Mouse (Mus musculus) neural tube, embryonic 13.5 days (tissue): ENCODE measurements at regions not wholly inside any gene's neighbourhood (a gene's known extent, or its start where the extent isn't known, plus 50 kb on each side); places are given as distances from the start of the nearest gene placed in this dataset.

Experiments used
- ATAC-seq: fragments of 200-750 bp; cut with Nextera tagmentation; 2 replicates; pipeline ENCODE4 v1.8.0; 2017; ENCODE audit warnings: low read depth, mild to moderate bottlenecking, moderate TSS enrichment, moderate library complexity
- H3K27ac ChIP-seq: fragments of 300-500 bp; sonication (generic); replicated peaks from 2 replicates; pipeline ENCODE4 v1.5.1; 2015; ENCODE audit warnings: moderate library complexity, mild to moderate bottlenecking, inconsistent platforms
- H3K27me3 ChIP-seq: fragments of 300-500 bp; sonication (generic); 2 replicates; pipeline ENCODE4 v1.6.1; 2015; ENCODE audit warnings: mild to moderate bottlenecking, inconsistent platforms
- H3K36me3 ChIP-seq: fragments of 300-500 bp; sonication (generic); 2 replicates; pipeline ENCODE4 v1.6.1; 2015; ENCODE audit warnings: mild to moderate bottlenecking, inconsistent platforms
- H3K4me1 ChIP-seq: fragments of 300-500 bp; sonication (generic); replicated peaks from 2 replicates; pipeline ENCODE4 v1.6.1; 2015; ENCODE audit warnings: inconsistent platforms
- H3K4me2 ChIP-seq: fragments of 300-500 bp; sonication (generic); 2 replicates; pipeline ENCODE4 v1.6.1; 2015; ENCODE audit warnings: inconsistent platforms, mild to moderate bottlenecking, moderate library complexity
- H3K4me3 ChIP-seq: fragments of 300-500 bp; sonication (generic); 2 replicates; pipeline ENCODE4 v1.5.1; 2015; ENCODE audit warnings: mild to moderate bottlenecking, inconsistent platforms
- H3K9ac ChIP-seq: fragments of 300-500 bp; sonication (generic); 2 replicates; pipeline ENCODE4 v1.6.1; 2015; ENCODE audit warnings: moderate library complexity, mild to moderate bottlenecking, inconsistent platforms
- H3K9me3 ChIP-seq: fragments of 300-500 bp; sonication (generic); 2 replicates; pipeline ENCODE4 v1.6.1; 2016; ENCODE audit warnings: inconsistent platforms
- WGBS: fragments of 180-500 bp; shearing (Covaris S2); methylation state at CpG from one replicate; pipeline ENCODE4 v1.1.7; 2015; 5-methylcytosine and 5-hydroxymethylcytosine counted together

DNA sequence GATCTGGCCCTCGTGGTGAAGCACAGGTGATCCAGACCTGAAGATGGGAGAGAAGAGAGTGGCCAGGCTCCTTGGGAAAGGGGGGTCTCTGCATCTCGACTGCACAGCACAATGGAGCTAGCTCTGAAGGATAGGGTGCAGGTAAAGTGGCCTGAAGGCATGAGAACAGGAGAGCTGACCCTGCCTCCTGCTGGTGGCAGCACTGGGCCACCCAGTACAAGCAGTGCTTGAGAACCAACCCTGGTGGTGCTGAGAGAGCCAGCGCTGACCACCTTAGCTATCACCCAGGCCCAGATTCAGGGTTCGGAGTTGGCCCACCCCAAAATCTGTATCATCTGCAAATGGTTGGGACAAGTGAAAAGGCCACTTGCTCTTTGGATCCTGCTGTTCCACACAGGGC is 66.2 kb downstream of the A730009L09Rik start:
- 84% methylated on average over 4 of the region's 4 CpGs for WGBS
- no peak for ATAC-seq
- Histone ChIP-seq H3K4me3 (no peak overlapping the region), H3K9me3 (no peaks in the 10 kb centered on the region), H3K27me3 (no peaks in the 10 kb centered on the region), H3K4me1 (no peaks in the 10 kb centered on the region), H3K9ac (no peak overlapping the region), H3K36me3 (no peaks in the 10 kb centered on the region), H3K27ac (no peak overlapping the region), H3K4me2 (no peak overlapping the region)

DNA sequence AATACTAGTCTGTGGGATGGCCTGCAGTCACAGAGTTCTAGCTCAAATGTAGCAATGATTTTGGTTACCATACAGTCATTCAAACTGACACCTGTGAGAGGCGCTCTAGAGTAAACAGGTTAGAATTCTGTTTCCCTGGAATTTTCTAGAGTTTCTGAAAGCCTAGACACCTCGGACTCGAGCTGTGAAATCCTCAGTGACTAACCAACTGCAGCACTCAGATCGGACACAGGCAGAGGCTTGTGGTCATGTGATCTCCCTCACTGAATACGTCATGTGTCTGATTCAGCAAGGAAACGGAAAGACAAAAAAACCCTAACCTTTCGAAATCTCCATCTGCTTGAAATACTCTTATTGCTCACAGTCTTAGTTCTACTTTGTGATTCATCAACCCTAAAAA is 68.4 kb downstream of the A730009L09Rik start:
- 86% methylated on average over 7 of the region's 7 CpGs for WGBS
- Histone ChIP-seq H3K9ac (no peak overlapping the region), H3K36me3 (no peaks in the 10 kb centered on the region), H3K4me1 (no peaks in the 10 kb centered on the region), H3K27ac (no peak overlapping the region), H3K4me2 (no peak overlapping the region), H3K9me3 (no peaks in the 10 kb centered on the region), H3K4me3 (no peak overlapping the region), H3K27me3 (no peaks in the 10 kb centered on the region)
- no peak for ATAC-seq

DNA sequence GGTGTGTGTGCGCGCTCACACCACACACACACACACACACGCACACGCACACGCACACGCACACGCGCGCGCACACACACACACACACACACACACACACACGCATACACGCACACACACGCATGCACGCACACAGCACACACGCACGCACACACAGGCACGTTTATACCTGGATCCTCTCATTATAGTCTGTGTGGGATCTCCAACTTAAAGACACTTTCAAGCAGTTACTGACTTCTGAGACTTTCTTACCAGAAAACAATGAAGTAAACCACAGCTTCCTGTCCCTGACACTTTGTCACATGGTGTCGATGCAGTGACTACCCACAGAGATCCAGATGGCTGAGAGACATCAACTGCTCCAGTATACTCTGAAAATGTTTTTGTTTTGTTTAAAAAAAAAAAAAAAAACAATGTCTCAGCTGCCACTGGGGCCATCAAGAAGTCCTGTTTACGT is 68.9 kb downstream of the A730009L09Rik start:
- no peak overlapping the region for H3K9ac ChIP-seq
- no peak overlapping the region for H3K4me3 ChIP-seq
- no peaks in the 10 kb centered on the region for H3K36me3 ChIP-seq
- no peaks in the 10 kb centered on the region for H3K9me3 ChIP-seq
- H3K4me1 ChIP-seq, result no peaks in the 10 kb centered on the region
- whole genome bisulfite sequencing, result 87% methylated on average over 19 of the region's 19 CpGs
- no peaks in the 10 kb centered on the region for H3K27me3 ChIP-seq
- ATAC-seq, result no peak
- H3K27ac ChIP-seq, result no peak overlapping the region
- H3K4me2 ChIP-seq, result no peak overlapping the region

DNA sequence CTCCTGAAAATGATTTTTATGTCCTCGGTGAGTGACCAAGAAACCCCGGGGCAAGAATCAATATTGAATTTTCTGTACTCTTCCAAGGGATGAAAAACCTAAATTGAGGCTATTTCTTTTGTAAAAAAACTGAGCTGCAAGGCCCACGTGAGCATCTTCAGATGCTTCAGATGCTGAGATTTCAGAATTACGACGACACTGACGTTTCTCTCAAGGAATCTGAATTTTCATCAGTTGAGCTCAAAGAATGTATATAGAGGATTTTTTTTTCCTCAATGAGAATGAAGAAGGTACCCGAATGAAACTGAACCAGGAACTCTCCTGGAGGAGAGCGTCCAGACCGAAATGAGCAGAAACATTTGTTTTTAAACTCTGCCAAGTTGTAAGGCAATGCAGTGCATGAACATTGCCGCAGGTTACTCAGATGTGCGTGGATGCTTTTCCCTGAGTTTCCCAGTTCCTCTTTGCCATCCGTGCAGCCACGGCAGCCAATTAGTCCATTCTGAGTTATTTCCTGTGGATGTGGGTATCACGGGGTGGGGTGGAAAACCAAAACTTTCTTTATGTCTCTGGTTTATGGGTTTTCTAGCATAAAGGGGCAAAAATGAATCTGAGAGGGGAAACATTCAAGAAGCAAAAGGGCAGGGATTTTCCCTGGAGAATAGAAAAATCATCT is 69.9 kb downstream of the A730009L09Rik start:
- no peak overlapping the region for H3K4me2 ChIP-seq
- 86% methylated on average over 14 of the region's 14 CpGs for WGBS
- H3K4me3 ChIP-seq, result no peak overlapping the region
- H3K27ac ChIP-seq, result no peak overlapping the region
- H3K4me1 ChIP-seq, result no peaks in the 10 kb centered on the region
- no peaks in the 10 kb centered on the region for H3K9me3 ChIP-seq
- no peaks in the 10 kb centered on the region for H3K36me3 ChIP-seq
- no peak overlapping the region for H3K9ac ChIP-seq
- ATAC-seq, result no peak
- no peaks in the 10 kb centered on the region for H3K27me3 ChIP-seq

DNA sequence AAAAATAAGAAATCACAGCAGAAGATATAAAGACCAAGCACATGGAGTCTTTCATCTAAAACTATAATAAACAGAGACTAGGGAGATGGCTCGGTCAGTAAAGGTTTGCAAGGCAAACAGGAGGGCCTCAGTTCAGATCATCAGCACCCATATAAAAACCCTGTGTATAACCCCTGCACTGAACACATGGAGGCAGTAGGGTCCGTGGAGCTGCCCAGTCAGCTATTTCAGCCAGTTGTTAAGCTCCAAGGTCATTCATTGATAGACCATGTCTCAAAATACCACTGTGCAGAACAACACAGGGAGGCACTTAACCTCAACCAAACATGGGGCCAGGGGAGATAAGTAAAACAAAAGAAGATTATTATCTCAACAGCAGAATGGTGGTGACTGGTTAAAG is 78.1 kb downstream of the A730009L09Rik start:
- ATAC-seq, result no peak
- Histone ChIP-seq H3K4me1 (no peaks in the 10 kb centered on the region), H3K27ac (no peak overlapping the region), H3K27me3 (no peaks in the 10 kb centered on the region), H3K4me3 (no peak overlapping the region), H3K36me3 (no peaks in the 10 kb centered on the region), H3K4me2 (no peak overlapping the region), H3K9ac (no peak overlapping the region), H3K9me3 (no peaks in the 10 kb centered on the region)
- WGBS, result 79% methylated on average over 2 of the region's 2 CpGs

DNA sequence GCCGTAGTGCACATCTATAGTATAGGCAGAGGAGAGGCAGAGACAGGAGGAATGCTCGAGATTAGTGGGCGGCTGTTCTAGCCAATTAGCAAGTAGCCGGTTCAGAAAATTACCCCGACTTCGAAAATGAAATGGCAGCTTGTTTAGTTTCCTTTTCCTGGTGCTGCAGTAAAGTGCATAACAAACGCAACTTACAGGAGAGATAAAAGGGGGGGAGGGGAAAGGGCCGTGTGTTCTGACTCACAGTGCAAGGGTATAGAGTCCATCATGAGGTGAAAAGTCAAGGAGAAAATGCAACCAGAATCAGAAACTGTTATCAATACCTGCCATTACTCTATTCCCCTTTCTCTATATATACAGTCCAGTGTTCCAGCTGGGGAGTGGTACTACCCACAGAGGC is 88.0 kb downstream of the A730009L09Rik start:
- H3K9ac ChIP-seq, result no peak overlapping the region
- WGBS, result 91% methylated on average over 8 of the region's 8 CpGs
- no peak overlapping the region for H3K27ac ChIP-seq
- H3K4me1 ChIP-seq, result no peaks in the 10 kb centered on the region
- H3K4me3 ChIP-seq, result no peak overlapping the region
- H3K9me3 ChIP-seq, result no peaks in the 10 kb centered on the region
- no peaks in the 10 kb centered on the region for H3K27me3 ChIP-seq
- no peak for ATAC-seq
- no peaks in the 10 kb centered on the region for H3K36me3 ChIP-seq
- H3K4me2 ChIP-seq, result no peak overlapping the region

DNA sequence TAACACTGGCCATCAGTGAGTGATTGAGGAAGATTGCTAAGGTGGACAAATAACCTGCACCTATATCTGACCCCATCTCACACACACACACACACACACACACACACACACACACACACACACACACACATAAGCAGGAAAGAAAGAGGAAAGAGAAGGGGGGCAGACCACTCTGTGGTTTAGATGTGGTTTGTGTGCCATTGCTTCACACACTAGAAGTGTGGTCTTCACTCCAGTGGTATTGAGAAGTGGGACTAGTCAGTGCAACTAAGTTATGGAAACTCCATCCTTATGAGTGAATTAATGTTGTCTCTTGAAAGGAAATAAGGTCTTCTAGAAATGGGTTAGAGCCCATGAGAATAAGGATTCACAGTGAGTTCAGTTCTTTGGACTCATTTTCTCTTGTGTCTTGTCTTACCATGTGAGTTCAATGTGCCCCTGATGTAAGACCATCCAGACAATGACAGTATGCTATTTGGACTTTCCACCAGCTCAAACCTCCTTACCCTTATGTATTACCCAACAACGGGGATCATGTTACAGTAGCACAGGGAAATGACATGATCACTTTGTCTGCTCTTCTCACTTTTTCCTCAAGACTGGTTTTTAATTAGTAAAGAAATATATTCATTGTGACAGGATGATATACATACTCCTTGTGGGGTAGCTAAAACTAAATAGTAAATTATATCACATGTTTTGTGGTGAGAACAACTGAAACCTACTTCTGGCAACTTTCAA is 88.7 kb downstream of the A730009L09Rik start:
- no peak for ATAC-seq
- no peak overlapping the region for H3K4me2 ChIP-seq
- no peak overlapping the region for H3K4me3 ChIP-seq
- no peaks in the 10 kb centered on the region for H3K36me3 ChIP-seq
- no peaks in the 10 kb centered on the region for H3K9me3 ChIP-seq
- no peak overlapping the region for H3K9ac ChIP-seq
- no peaks in the 10 kb centered on the region for H3K27me3 ChIP-seq
- WGBS, result 94% methylated on average over 1 of the region's 1 CpGs
- H3K27ac ChIP-seq, result no peak overlapping the region
- no peaks in the 10 kb centered on the region for H3K4me1 ChIP-seq

DNA sequence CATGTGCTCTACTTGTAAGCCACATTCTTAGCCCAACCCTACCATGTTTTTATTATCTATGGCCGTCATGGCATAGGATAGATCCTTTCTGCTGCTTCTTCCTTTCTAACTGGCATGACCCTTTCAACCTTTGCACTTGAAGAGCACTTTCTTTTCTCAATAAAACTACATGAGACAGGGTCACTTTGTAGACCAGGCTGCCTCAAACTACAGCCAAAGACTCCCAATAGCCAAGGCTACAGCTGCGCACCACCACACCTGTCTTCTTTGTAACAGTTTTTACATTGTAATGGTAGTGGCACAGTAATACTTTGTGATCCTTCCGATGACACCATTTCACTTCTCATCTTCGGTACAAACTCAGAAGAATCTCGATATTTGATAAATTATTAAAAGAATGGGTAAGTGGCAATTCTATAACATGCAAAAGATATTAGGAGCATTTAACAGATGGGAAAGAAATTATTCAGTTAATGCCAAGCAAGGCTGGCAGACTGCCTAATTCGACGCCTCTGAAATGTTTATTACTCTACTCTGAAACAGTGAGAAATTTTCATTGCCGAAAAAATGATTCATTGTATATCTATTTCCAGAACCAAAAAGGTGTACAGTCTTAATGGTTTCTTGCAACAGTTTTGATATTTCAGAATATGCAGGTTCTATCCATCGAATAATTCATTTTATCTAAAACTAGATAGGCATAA is 89.5 kb downstream of the A730009L09Rik start:
- no peaks in the 10 kb centered on the region for H3K27me3 ChIP-seq
- no peak overlapping the region for H3K4me2 ChIP-seq
- no peak overlapping the region for H3K9ac ChIP-seq
- no peaks in the 10 kb centered on the region for H3K36me3 ChIP-seq
- H3K4me1 ChIP-seq, result no peaks in the 10 kb centered on the region
- ATAC-seq, result no peak
- 88% methylated on average over 9 of the region's 9 CpGs for WGBS
- H3K9me3 ChIP-seq, result no peaks in the 10 kb centered on the region
- no peak overlapping the region for H3K4me3 ChIP-seq
- no peak overlapping the region for H3K27ac ChIP-seq

DNA sequence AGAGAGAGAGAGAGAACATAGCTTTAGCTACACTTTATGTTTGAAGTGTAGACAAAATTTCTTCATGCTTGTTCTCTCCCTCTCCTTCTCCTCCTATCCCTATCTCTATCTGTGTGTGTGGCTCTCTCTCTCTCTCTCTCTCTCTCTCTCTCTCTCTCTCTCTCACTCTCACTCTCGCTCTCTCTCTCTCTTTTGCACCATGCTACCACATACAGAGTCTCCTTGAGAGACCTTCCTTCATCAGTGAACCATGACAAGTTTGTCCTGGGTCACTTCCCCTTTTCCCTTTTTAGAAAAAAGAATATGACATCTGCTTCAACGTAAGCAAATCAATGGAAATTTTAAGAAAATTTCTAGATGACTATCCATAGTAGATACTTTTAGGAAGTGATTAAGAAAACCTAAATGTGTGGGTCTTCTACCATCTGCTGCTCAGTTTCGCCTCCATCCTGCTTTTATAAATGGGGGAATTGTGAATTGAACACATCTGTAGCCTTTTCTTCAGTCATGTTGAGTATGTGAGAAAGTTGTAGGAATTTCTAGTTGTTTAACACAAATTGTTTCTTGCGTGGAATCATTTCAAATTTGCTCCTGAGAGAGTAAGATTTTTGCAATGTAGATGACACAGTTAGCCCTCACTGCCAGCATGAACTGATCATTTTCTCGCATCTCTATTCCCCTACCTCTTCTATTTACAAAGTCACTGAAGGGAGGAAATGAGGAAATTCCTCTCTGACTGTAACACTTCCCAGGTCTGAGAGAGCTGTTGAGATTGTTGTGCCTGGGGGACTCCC is 91.3 kb downstream of the A730009L09Rik start:
- H3K27me3 ChIP-seq, result no peaks in the 10 kb centered on the region
- no peak for ATAC-seq
- H3K4me1 ChIP-seq, result no peaks in the 10 kb centered on the region
- no peak overlapping the region for H3K27ac ChIP-seq
- H3K9ac ChIP-seq, result no peak overlapping the region
- H3K9me3 ChIP-seq, result no peaks in the 10 kb centered on the region
- no peak overlapping the region for H3K4me3 ChIP-seq
- WGBS, result 82% methylated on average over 5 of the region's 5 CpGs
- no peaks in the 10 kb centered on the region for H3K36me3 ChIP-seq
- no peak overlapping the region for H3K4me2 ChIP-seq

DNA sequence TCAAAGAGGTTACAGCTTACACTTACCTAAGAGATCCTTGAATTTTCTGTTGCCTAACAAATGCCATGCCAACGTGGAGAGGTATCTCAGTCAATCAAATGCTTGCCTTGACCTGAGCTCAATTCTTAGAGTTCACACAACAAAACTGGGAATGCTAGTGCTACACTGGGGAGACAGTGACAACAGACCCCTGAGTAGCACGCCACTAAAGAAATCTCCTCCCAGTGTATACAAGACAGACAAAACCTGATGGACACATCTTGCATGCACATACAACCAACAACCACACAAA is 91.8 kb downstream of the A730009L09Rik start:
- Histone ChIP-seq H3K36me3 (no peaks in the 10 kb centered on the region), H3K27ac (no peak overlapping the region), H3K4me2 (no peak overlapping the region), H3K27me3 (no peaks in the 10 kb centered on the region), H3K4me3 (no peak overlapping the region), H3K9ac (no peak overlapping the region), H3K9me3 (no peaks in the 10 kb centered on the region), H3K4me1 (no peaks in the 10 kb centered on the region)
- ATAC-seq, result no peak
- WGBS, result 83% methylated on average over 2 of the region's 2 CpGs

DNA sequence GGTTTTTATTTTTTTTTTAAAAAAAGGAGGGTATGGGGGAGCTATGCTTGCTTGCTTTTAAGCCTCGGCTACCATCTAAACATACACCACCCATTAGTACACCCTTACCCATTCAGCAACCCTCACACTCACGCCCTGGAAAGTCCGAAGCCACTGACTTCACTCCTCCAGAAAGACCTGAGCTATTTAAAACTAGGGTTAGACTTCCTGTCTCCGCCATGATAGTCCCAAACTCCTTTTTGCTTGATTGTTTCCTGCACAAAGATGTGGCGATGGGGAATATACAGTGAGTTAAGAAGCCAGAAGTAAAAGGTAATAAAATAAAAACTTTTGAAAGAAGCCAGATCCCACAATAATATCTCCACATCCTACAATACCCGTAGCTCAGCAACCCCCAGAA is 92.6 kb downstream of the A730009L09Rik start:
- H3K4me3 ChIP-seq, result no peak overlapping the region
- WGBS, result 88% methylated on average over 6 of the region's 6 CpGs
- H3K9ac ChIP-seq, result no peak overlapping the region
- no peaks in the 10 kb centered on the region for H3K4me1 ChIP-seq
- H3K9me3 ChIP-seq, result no peaks in the 10 kb centered on the region
- no peak overlapping the region for H3K4me2 ChIP-seq
- H3K27ac ChIP-seq, result no peak overlapping the region
- ATAC-seq, result no peak
- H3K27me3 ChIP-seq, result no peaks in the 10 kb centered on the region
- H3K36me3 ChIP-seq, result no peaks in the 10 kb centered on the region

DNA sequence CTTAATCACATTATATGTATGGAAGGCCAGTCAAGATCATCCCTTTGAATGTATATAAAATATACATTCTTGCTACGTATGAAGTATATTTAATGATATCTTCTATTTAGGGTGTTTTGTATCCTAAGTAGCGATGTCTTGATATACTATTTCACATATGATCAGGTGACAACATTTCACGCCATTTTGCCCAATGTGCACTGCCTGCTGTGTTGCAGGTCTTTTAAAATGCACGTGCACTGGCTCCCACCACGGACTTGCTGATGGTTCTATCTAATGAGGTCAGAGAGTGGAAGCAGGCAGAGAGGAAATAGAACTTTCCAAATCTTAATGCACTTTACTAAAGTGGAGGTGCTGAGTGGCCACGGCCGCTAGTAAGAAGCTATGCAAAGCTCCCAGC is 100.8 kb downstream of the A730009L09Rik start:
- no peaks in the 10 kb centered on the region for H3K27me3 ChIP-seq
- no peaks in the 10 kb centered on the region for H3K4me1 ChIP-seq
- H3K36me3 ChIP-seq, result no peaks in the 10 kb centered on the region
- H3K4me3 ChIP-seq, result no peak overlapping the region
- no peak overlapping the region for H3K27ac ChIP-seq
- no peak overlapping the region for H3K9ac ChIP-seq
- H3K4me2 ChIP-seq, result no peak overlapping the region
- WGBS, result 90% methylated on average over 7 of the region's 7 CpGs
- H3K9me3 ChIP-seq, result no peaks in the 10 kb centered on the region
- no peak for ATAC-seq
